Mouse (Mus musculus) CH12.LX (cell line): ENCODE measurements at regions not wholly inside any gene's neighbourhood (a gene's known extent, or its start where the extent isn't known, plus 50 kb on each side); places are given as distances from the start of the nearest gene placed in this dataset.

Source experiments
- BHLHE40 ChIP-seq: IDR thresholded peaks from 2 replicates; pipeline ENCODE4 v1.6.1; 2011; ENCODE audit warnings: mild to moderate bottlenecking, low read depth, low read length, improper control_type of control experiment
- CHD2 ChIP-seq: IDR thresholded peaks from 2 replicates; pipeline ENCODE4 v1.6.1; 2011; ENCODE audit warnings: low read length, improper control_type of control experiment
- CTCF ChIP-seq, 2 experiments: IDR thresholded peaks in 1 of 2; conservative IDR thresholded peaks in 1 of 2; 2 replicates each; pipeline ENCODE4 v1.5.1; 2011 to 2012; ENCODE audit warnings: low read depth in 2 of 2, low read length in 2 of 2, improper control_type of control experiment in 1 of 2, inconsistent platforms in 1 of 2, mild to moderate bottlenecking in 1 of 2, moderate library complexity in 1 of 2
- EP300 ChIP-seq: IDR thresholded peaks from 2 replicates; pipeline ENCODE4 v1.6.1; 2011; ENCODE audit warnings: low read length, improper control_type of control experiment
- MEF2A ChIP-seq: IDR thresholded peaks from 2 replicates; pipeline ENCODE4 v1.6.1; 2014; ENCODE audit warnings: low read depth, mild to moderate bottlenecking, inconsistent platforms, low read length, improper control_type of control experiment, borderline replicate concordance
- RAD21 ChIP-seq: IDR thresholded peaks from 2 replicates; pipeline ENCODE4 v1.6.1; 2011; ENCODE audit warnings: low read depth, mild to moderate bottlenecking, low read length, improper control_type of control experiment, moderate library complexity
- USF1 ChIP-seq: IDR thresholded peaks from 2 replicates; pipeline ENCODE4 v1.6.1; 2014; ENCODE audit warnings: low read depth, mild to moderate bottlenecking, inconsistent platforms, low read length, improper control_type of control experiment

DNA sequence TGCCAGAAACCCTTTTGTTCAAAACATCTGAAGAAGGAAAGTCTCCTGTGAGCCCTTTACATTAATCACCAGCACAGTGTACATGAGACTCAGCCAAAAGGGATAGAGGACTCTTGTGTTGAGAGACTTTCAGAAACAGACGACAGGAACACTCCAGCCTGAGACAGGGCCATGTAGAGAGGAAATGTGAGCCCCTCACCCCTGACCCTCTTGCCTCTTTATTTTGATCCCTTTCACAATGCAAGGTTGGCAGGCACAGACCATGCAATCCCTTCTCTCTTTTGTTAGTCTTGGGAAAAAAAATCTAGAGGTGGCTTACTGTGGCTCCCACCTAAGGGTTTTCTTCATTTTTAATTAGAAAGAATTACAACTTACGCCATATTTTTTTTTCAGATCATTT, 321.7 kb upstream of the Zic4 start:
- no peak for TF ChIP-seq EP300
- no peak for TF ChIP-seq CTCF (conservative IDR thresholded peaks at IDR 0.05 in 1 of 2, IDR thresholded peaks at IDR 0.05 in 1 of 2; ENCODE audit: low read depth in 2 of 2, low read length in 2 of 2)
- TF ChIP-seq MEF2A: no peak
- no peak for TF ChIP-seq USF1
- TF ChIP-seq BHLHE40: no peak
- no peak for TF ChIP-seq CHD2
- no peak for TF ChIP-seq RAD21
